Mouse (Mus musculus) gastrocnemius, adult 2 months (tissue): Measurements from ENCODE around the gene Srd5a3. TPM values are rescaled to one million over a fixed set of nuclear protein-coding genes. Genes with fewer than 3 reads are reported as not detected.

ENCODE experiments used
- DNase-seq: peaks from one replicate; pipeline ENCODE4 v3.0.0; 2022
- H3K27ac ChIP-seq: fragments of 200-600 bp; 2 replicates; pipeline ENCODE4 v1.8.1; 2022; ENCODE audit warnings: mild to moderate bottlenecking
- H3K4me3 ChIP-seq: fragments of 200-600 bp; 2 replicates; pipeline ENCODE4 v1.8.1; 2022; ENCODE audit warnings: mild to moderate bottlenecking, moderate library complexity
- CTCF ChIP-seq: fragments of 200-600 bp; IDR thresholded peaks from 2 replicates; pipeline ENCODE4 v1.8.1; 2022; ENCODE audit warnings: antibody characterized with exemption, mild to moderate bottlenecking, moderate library complexity
- intact Hi-C: fragments of 180-260 bp; cut with DNase I; formaldehyde crosslinking; loops from one replicate; pipeline ENCODE4 v1.15.1; 2025
- total RNA-seq, 2 experiments: library from RNA; stranded (reverse); gene quantifications; 2 replicates each; pipeline ENCODE4 v1.2.3; 2021

Gene Srd5a3
- total RNA-seq, 2 experiments from 2014 or later = 3.0 to 3.9 TPM

DNA sequence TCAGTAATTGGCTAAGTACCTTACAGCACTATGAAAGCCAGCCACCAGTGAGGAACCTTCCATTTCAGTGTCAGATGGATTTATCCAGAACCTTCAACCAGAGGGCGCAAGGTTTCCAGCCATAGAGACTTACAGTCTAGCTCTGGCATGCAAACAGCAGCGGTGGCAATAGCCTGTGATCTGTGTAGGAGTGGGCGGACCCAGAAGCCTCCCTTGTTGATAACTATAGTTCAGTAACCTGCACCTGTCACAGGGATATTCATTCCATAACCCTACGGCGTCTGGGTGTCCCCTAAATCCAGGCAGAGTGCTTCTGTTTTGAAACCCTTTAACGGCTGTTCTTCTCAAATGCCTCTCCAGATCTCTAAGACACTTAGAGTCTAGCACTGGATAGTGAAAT lies 19.5 kb downstream of the Srd5a3 start:
- intact Hi-C loops = loop anchor here (10.0 kb wide), 1 partner anchor 255 kb away; no protein-coding TSS in a partner anchor
- no peak overlapping the region for H3K4me3 ChIP-seq
- no peak overlapping the region for H3K27ac ChIP-seq
- no peak for DNase-seq
- TF ChIP-seq CTCF = peak; percentile 37

DNA sequence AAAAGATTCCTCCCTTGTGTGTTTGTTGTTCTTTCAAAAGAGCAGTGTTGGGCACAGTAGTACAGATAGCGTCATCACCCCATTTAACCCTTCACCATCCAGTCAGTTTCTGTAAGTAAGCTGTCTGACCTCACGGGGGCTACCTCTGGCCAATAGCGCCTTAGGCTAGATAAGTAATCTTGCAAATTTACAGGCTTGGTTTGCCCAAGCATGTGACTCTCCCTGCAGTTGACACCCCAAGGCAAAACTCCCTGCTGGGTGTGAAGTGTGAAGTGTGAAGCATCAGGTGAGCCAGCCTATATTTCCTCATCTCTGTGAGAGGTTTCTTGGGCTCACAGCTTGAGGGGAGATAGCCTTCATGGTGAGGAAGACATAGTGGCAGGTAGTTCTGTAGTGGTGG lies 20.0 kb downstream of the Srd5a3 start:
- no peak for DNase-seq
- no peak overlapping the region for H3K27ac ChIP-seq
- H3K4me3 ChIP-seq = no peak overlapping the region
- intact Hi-C loops = no loop called here
- no peak for TF ChIP-seq CTCF

DNA sequence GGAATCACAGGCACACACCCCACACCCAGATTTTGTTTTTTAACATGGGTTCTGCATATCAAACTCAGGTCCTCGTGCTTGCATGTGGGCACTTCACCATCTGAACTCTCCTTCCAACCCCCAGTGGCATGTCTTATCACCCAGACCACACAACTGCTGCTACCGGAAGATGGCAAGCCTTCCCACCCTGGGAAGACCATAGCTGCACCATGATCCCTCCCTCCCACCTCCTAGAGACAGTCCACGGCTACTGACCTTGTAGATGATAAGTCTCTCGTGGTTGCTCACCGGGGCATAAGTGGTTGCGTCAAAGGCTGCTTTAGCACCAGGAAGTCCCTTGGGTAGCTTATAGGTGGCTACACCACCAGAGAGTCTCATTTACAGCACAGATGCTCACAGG lies 21.4 kb downstream of the Srd5a3 start:
- TF ChIP-seq CTCF = no peak
- intact Hi-C loops = no loop called here
- no peak overlapping the region for H3K27ac ChIP-seq
- H3K4me3 ChIP-seq = no peak overlapping the region
- no peak for DNase-seq

DNA sequence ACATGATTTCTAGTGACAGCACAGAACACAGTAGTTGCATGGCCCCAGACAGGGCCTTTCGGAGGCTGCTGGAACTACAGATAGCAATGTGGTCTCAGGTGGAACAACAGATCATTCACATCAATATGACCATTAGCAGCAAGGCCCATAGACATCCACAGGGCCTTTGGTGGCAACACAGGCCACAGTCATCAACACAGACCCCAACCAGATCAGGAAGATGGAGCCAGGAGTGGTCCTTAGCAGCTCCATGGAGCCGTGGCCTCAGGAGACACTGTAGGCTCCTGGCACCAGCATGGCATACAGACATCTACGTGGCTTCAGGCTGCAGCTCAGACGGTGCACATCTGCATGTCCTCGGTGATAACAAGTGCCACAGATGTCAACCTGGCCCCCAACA lies 22.9 kb downstream of the Srd5a3 start:
- intact Hi-C loops = no loop called here
- no peak for DNase-seq
- Histone ChIP-seq H3K4me3 (no peak overlapping the region), H3K27ac (no peak overlapping the region)
- no peak for TF ChIP-seq CTCF

DNA sequence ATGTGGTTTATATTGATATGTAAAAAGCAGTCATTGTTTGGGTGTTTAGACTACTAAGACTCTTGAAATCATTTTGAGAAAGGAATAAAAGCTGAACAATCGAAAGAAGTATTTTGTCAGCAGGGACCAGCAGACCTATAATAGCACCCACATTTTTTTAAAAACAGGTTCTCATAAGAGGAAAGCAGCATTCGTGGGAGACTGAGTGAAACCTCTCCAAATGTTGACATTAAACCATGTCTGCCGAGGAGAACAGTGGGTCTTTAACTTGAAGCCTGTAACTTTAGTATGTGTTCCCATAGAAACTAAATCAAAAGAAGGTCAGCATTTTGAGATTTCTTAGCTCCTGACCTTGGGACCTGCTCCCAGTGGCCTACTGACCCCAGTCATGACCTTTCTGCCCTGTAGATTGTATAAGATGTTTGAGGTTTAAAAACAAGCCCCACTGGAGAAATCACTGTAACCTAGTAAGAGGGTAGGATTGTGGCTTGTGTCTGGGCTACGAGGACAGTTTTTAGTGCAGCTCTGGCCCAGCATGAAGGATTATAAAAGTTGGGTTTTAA lies 23.8 kb downstream of the Srd5a3 start:
- H3K4me3 ChIP-seq = no peak overlapping the region
- TF ChIP-seq CTCF = no peak
- no peak for DNase-seq
- H3K27ac ChIP-seq = no peak overlapping the region
- intact Hi-C loops = no loop called here

DNA sequence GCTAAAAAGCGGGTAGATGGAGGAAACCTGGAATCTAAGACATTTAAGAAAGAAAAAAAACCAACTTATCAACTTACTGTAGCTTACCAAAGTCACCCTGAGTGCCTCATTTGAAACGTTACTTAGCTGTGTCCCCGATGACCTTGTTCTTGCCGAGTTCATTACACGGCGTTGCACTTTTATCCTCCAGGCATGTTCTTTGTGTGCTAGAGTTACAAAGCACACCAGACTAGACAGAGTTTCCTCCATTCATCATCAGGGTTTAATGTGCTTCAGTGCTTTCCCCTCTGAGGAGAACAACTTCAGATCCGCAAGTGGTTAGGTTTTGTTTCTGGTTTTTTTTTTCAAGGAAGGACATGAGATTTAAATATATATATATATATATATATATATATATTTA lies 24.8 kb downstream of the Srd5a3 start:
- TF ChIP-seq CTCF = no peak
- no peak for DNase-seq
- intact Hi-C loops = no loop called here
- no peak overlapping the region for H3K27ac ChIP-seq
- H3K4me3 ChIP-seq = no peak overlapping the region

DNA sequence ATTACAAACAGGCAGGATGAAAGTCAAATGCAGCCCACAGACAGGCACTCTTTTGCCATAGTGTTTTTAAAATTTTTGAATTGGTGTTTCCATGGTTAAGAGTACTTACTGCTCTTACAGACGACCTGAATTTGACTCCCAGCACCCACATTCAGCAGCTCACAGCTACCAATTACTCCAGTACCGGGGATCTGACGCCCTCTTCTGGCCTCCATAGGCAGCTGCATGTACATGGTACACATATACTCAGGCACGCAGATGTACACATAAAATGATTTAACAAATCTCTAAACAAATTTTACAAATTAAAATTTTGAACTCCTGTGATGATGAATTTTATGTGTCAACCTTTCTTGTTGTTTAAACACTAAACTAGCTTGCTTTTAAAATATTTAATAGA lies 30.5 kb downstream of the Srd5a3 start:
- TF ChIP-seq CTCF = no peak
- Histone ChIP-seq H3K27ac (no peak overlapping the region), H3K4me3 (no peak overlapping the region)
- intact Hi-C loops = no loop called here
- no peak for DNase-seq

DNA sequence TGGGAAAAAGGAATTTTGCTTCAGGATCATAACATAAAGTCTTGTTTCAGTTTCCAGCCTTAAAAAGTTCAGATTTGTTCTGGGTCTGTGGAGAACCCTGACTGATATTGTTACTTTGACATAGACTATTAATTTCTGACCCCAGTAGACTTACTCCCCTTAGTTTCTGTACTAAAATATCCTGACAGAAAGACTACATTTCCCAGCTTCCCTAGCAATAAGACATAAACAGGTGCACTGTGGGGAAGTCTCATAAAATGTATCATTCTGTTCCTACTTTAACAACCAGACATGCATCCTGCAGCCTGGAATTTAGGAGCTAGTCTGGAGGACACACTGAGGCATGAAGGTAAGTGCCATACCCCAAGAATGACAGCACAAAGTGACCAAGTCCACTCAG lies 31.0 kb downstream of the Srd5a3 start:
- TF ChIP-seq CTCF = no peak
- DNase-seq = no peak
- no peak overlapping the region for H3K27ac ChIP-seq
- no peak overlapping the region for H3K4me3 ChIP-seq
- intact Hi-C loops = no loop called here

DNA sequence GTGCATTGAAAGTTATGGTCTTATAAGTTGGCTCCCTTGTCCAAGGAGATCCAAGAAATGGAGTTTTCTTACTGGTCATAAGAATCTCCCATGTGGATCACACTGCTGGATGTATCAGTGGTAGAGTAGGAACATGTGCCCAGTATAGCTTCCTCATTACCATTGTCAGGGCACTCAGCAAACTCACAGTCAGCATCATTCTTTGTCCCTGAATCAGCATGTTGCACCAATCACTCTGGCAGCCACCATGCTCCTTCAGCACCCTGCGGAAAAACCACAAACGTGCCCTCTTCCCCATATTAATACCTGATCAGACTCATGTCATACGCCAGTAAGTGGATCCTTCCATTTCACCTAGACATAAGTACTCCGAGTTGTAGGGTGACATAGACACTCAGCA lies 35.0 kb downstream of the Srd5a3 start:
- intact Hi-C loops = no loop called here
- Histone ChIP-seq H3K27ac (no peak overlapping the region), H3K4me3 (no peak overlapping the region)
- DNase-seq = no peak
- no peak for TF ChIP-seq CTCF

DNA sequence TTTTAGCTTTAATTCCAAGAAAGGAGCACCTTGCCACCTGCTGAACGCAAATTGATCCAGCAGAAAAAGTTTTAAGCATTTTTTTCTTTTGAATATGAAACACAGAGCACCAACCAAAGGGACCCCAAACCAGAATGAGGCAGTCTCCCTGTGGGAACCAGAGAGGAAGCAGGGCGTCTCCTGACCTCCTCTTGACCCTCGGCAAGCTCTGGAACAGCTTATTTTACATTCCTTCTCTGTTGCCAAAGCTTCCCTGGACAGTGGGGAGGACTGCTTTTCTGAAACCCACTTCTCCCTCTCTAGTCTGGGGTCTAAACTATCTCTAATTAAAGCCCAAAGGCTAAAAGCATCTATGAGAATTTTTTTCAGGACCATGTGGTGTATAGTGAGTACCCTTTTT lies 36.3 kb downstream of the Srd5a3 start:
- no peak overlapping the region for H3K27ac ChIP-seq
- no peak for TF ChIP-seq CTCF
- DNase-seq = no peak
- intact Hi-C loops = no loop called here
- H3K4me3 ChIP-seq = no peak overlapping the region

DNA sequence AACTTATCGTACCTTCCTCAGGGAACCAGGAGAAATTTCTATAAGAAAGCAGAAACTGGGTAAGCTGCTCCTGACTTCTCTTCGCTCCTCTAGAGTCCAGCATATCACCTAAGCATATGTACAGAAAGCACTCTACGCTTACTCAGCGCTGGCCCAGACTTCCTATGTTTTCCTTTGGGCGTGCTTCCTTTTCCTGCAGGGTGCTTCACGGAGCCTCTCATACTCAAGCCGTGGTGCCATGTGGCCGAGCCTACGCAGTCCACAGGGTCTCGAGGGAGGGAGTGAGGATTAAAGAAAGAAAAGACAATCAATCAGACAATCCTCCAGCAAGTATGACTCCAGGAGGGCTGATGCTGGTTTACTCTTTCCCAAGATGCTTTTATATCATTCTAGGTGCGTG lies 36.8 kb downstream of the Srd5a3 start:
- intact Hi-C loops = no loop called here
- TF ChIP-seq CTCF = no peak
- no peak for DNase-seq
- no peak overlapping the region for H3K27ac ChIP-seq
- H3K4me3 ChIP-seq = no peak overlapping the region

DNA sequence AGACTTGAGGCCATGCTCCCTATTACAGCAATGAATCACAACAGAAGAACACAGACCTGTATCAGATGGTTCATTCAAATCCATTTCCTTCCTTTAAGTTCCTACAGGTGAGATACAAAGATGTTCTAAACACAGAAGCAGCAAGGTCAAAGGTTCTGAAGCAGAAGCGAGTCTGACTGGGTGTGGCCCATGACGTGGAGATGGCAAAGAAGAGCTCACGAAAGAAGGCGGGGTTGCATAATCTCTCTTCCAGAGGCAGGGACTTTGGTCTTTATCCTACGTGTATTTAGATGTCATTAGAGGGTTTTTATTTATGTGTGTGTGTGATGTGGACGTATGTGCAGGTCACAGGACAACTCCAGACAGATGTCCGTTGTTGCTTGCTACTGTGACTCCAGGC lies 37.6 kb downstream of the Srd5a3 start:
- Histone ChIP-seq H3K4me3 (no peak overlapping the region), H3K27ac (no peak overlapping the region)
- intact Hi-C loops = no loop called here
- no peak for TF ChIP-seq CTCF
- no peak for DNase-seq

DNA sequence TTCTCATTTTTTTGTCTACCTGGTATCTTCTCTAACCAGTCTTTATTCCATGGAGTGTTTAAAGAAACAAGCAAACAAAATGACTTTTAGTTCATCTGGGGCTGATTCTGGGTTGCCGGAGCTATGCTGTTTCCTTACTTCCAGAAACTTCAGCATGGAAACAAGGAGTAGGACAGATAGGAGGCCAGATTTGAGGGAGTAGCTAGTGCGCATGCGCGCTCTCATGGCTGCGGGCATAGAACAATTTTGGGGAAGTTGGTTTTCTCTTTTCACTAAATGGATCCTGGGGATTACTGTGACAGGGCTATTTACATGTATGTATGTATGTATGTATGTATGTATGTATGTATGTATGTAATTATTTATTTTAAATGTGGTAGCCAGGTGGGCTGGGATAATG lies 39.1 kb downstream of the Srd5a3 start:
- intact Hi-C loops = no loop called here
- H3K4me3 ChIP-seq = no peak overlapping the region
- no peak for DNase-seq
- no peak overlapping the region for H3K27ac ChIP-seq
- no peak for TF ChIP-seq CTCF

DNA sequence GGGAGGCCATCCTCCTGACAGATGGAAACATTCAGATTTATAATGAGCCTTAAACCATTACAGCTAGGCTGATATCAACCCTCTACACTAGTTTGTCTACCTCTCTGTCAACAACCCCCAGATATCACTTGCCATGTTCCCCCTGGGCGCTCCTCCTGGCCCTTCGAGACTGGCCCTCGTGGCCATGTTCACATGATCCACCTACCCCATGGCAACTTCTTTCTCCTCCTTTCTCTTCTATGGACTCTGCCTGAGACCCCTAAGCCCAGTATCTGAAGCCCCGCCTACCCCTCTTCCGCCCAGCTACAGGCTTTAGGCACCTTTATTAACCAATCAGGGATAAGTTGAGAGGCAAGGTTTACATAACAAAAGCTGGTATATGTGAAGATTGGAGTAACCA lies 39.7 kb downstream of the Srd5a3 start:
- no peak for DNase-seq
- H3K27ac ChIP-seq = no peak overlapping the region
- intact Hi-C loops = loop anchor here (5.0 kb wide), 1 partner anchor 37 kb away; the partner anchor contains the start of gene Srd5a3
- no peak for TF ChIP-seq CTCF
- H3K4me3 ChIP-seq = no peak overlapping the region
